Mouse (Mus musculus) erythroid progenitor cell, adult 5-6 weeks (primary cell): Measurements from ENCODE around the gene Sp1. TPM values are rescaled to one million over a fixed set of nuclear protein-coding genes. Genes with fewer than 3 reads are reported as not detected.

Experiments used
- ATAC-seq: replicated peaks from 2 replicates; pipeline ENCODE4 v1.8.0; 2016; ENCODE audit warnings: moderate number of reproducible peaks, mild to moderate bottlenecking, moderate TSS enrichment, inconsistent platforms; ENCODE audit not compliant: poor library complexity, low FRiP score, severe bottlenecking
- total RNA-seq, 2 experiments: library from RNA; stranded (forward) in 1 of 2; stranded (reverse) in 1 of 2; fragments of 150-400 nt in 1 of 2; fragments of 186-747, 209-891 nt in 1 of 2; gene quantifications; 2 replicates each; pipeline versions ENCODE4 v1.2.3 to v1.2.4; 2015 to 2017; ENCODE audit warnings: low replicate concordance in 2 of 2

Gene Sp1
- total RNA-seq, 2 experiments from 2014 or later: 70.4 to 80.5 TPM

DNA sequence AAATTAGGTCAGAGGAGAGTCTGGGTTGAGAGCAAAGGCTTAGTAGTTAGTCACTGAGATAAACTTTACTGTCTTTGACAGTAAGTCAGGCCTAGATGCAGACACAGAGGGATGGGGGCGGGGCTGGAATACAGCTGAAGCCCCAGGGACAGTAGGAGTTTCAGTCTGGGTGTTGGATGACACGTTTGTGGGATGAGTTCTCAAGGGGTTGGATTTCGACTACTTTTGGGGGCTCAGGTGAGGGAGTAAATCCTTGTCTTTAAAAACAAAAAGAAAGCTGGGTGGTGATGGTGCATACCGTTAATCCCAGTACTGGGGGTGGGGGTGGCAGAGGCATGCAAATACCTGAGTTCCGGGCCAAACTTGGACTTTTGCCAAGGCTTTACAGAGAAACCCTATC lies 7.3 kb upstream of the Sp1 start:
- no peak for ATAC-seq

- ATAC-seq: peak; percentile 84
Measured at GRCm38 (mm10) chr15:102399229-102400221, 6.4 kb upstream of the Sp1 start.

GRCm38 (mm10) chr15:102400476-102401045 lies 5.4 kb upstream of the Sp1 start:
- ATAC-seq: no peak

DNA sequence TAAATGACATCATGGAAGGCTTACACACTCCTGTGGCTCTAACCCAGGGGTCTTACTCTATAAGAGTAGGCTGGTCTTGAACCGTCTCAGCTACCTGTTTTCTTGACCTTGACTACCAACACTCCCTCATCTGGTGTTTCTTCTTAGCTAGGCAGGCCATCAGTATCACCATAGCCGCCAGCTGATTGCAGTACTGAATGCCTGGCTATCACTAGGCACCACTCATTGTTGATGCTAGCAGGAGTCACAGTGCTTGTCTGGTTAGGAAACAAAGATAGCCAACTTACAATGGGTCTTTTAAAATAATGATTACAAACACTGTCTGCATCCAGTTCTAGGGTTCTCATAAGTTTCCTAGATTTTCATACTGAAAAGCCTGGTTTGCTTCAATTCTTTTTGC lies 4.7 kb upstream of the Sp1 start:
- ATAC-seq: no peak

- ATAC-seq: no peak
Measured at GRCm38 (mm10) chr15:102402210-102402609, 3.7 kb upstream of the Sp1 start.

DNA sequence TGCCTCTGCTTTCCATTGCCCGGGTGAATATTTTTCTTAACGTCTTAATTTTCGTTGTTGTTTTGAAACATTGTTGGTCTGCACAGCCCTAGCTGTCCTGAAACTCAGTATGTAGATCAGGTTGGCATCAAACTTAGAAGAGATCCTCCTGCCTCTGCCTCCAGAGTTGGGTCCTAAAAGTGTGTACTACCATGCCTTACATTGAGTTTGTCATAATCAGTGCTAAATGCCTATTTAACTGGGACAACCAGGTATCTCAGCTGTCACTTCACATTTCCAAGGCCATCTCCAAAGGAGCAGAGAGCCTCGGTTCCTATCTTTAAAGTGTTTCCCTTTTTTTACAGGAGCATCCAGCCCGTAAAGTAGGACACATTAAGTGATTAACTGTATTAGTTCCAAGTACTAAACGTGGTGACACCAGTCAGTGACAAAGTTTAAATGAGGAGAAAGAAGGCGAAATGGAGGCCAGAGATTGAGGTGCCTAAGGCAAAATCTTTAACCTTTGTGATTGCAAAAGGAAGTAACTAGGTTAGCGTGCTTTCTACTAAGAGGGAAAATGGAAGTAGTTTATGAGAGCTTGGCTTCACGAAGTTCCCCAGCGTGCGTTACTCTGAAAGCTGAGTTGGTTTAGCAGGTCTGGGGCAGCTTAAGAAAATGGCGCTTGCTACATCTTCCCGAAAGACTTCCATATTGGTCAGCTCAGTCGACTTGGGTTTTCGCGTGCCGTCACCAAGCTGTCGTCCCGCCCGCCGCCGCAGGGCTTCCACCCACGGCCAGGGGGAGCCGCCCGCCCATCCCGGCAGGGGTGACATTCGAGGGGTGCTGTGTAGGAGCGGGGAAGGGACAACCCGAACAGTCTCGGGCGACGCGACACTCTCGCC lies 1.1 kb upstream of the Sp1 start:
- peak; percentile 63 for ATAC-seq

DNA sequence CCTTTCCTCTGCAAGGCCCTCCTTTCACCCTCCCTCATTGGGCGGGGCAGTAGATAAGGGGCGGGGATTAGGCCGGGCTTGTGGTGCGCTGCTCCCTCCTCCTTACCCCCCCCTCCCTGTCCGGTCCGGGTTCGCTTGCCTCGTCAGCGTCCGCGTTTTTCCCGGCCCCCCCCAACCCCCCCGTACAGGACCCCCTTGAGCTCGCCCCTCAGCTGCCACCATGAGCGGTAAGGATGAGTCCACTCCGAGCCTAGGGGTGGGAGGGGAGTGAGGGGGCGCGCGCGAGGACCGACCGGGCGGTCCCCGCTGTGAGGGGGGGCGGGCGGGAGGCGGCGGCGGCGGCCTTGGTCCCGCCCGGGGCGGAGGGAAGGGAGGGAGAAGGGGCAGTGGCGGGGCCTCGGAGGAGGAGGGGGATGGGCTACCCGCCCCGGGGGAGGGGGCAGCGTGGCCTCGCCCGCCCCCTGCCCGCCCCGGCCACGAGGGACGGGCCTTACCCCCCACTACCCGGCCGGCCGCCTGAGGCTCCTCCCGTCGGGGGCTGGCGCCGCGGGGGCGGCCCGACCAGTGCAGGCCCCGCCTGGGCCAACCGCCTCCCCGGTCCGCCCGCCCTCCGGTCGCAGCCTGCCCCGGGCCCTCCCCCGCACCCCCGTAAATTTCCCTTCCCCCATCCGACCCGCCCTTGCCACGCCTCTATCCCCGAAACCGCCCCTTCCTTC lies 411 bp downstream of the Sp1 start:
- peak; percentile 31 for ATAC-seq

DNA sequence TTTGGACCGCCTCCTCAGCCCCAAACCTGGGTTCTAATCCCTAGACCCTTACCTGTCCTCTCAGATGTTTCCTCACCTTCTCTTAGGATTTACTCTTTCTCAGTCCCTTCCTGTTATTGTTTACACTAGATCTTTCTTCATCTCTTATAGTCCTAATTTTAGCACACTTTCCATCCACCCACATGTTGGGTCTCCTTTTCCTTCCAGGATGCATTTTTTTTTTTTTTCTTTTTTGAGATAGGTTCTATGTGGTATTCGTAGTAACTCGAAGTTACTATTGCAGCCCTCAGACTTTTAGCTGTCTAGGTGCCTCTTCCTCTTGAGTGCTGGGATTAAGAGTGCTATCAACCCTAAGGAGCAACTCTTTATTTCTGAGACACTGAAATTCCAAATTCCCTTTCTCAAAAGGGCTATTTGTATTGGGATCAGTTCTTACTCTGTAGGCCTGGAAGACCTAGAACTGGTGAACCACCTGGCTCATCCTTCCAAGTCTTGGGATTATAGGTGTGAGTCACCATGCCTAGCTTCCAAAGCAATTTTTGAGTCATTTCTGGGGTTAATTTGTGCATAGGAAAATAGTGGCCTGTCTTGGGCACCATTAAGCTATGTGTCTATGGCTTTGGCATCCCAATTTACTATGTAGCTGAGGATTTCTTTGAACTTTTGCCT lies 1.1 kb downstream of the Sp1 start:
- ATAC-seq: no peak

DNA sequence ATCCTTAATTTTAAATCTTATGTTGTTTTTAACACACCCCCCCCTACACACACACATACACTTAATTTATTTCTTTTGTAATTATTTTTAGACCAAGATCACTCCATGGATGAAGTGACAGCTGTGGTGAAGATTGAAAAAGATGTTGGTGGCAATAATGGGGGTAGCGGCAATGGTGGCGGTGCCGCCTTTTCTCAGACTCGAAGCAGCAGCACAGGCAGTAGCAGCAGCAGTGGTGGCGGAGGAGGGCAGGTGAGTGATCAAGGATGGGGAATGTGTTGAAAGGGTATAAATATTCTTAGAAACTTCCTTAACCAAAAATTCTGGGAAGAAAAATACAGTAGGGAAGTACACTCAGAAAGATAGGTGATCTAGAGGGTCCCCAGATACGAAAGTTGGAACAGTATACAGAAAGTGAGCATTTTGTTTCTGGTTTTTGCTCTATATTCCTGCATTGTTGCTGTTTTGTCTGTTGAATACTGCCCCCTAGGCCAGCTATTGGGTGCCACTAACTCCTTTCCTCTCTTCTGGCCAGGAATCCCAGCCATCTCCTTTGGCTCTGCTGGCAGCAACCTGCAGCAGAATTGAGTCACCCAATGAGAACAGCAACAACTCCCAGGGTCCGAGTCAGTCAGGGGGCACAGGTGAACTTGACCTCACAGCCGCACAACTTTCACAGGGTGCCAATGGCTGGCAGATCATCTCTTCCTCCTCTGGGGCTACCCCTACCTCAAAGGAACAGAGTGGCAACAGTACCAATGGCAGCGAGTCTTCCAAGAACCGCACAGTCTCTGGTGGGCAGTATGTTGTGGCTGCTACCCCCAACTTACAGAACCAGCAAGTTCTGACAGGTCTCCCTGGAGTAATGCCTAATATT lies 2.0 kb downstream of the Sp1 start:
- ATAC-seq: no peak

GRCm38 (mm10) chr15:102408558-102409130 lies 2.7 kb downstream of the Sp1 start:
- no peak for ATAC-seq

GRCm38 (mm10) chr15:102409286-102409685 lies 3.3 kb downstream of the Sp1 start:
- ATAC-seq: no peak

DNA sequence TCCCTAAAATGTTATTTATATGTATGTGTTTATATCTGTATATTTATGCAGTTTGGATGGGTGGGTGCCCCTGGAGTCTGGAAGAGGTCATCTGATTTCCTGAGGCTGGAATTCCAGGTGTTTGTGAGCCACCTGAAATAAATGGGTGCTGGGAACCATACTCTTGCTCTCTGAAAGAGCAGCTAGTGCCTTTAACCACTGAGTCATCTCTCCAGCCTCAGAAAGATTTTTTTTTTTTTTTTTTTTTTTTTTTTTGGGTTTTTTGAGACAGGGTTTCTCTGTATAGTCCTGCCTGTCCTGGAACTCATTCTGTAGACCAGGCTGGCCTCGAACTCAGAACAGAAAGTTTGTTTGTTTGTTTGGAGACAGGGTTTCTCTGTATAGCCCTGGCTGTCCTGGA lies 5.1 kb downstream of the Sp1 start:
- ATAC-seq: no peak

DNA sequence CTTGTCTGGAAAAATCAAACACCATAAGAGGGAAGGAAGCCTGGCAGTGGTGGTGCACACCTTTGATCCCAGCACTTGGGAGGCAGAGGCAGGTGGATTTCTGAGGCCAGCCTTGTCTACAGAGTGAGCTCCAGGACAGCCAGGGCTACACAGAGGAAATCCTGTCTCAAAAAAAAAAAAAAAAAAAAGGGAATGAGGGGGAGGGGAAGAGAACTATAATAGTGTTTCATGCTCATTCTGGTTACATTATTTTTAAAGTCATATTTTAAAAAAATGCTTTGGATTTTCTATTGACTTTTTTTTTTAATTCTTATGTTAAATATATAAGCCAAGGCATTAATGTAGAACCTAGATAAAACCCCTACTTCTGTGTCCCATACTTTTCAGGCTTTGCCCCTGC lies 7.7 kb downstream of the Sp1 start:
- ATAC-seq: no peak

DNA sequence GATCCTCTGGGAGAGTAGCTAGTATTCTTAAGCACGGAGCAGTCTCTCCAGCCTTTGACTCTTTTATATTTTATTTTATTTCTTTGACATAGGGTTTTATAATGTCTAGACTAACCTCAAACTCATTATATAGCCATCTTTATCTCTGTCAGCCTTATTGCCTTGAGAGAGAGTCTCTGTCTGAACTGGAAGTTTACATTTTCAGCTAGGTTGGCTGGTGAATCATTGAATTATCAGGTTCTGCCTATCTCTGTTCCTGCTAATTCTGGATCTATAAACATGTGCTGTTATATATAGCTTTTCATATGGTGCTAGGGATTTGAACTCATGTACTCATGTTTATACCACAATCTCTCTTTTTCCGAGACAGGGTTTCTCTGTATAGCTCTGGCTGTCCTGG lies 11.6 kb downstream of the Sp1 start:
- ATAC-seq: no peak

GRCm38 (mm10) chr15:102420986-102421385 lies 15.0 kb downstream of the Sp1 start:
- ATAC-seq: no peak

- ATAC-seq: peak; percentile 79; the same call in 1 of the 2 replicates
Measured at GRCm38 (mm10) chr15:102421437-102421836, 15.5 kb downstream of the Sp1 start.

DNA sequence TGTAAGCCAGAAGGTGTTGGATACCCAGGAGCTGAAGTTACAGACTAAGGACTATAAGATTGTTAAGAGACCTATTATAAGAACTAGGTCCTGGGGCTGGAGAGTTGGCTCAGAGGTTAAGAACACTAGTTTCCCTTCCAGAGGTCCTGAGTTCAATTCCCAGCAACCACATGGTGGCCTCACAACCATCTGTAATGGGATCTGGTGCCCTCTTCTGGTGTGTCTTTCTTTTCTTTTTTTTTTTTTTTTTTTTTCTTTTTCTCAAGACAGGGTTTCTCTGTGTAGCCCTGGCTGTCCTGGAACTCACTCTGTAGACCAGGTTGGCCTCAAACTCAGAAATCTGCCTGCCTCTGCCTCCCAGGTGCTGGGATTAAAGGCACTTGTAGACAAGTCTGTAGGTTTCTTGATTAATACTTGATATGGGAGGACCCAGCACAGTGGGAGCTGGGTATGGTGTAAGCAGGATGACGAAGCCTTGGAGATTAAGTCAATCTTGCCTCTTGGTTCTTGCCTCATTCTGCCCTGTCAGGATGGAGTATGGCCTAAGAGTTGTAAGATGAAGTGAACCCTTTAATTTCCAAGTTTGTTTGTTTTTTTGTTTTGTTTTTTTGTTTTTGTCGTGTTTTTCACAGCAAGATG lies 17.8 kb downstream of the Sp1 start:
- ATAC-seq: no peak
